Mouse (Mus musculus) mouse trophoblast stem cell (cell line): Measurements from ENCODE around the gene Gprc5c.

Source experiments
- in situ Hi-C, 2 experiments: fragments of 300-500 bp; cut with MseI, MboI; formaldehyde crosslinking; loops; 2 replicates in 1 of 2; 3 replicates in 1 of 2; pipeline ENCODE4 v1.15.1; 2025

The Gprc5c gene

DNA sequence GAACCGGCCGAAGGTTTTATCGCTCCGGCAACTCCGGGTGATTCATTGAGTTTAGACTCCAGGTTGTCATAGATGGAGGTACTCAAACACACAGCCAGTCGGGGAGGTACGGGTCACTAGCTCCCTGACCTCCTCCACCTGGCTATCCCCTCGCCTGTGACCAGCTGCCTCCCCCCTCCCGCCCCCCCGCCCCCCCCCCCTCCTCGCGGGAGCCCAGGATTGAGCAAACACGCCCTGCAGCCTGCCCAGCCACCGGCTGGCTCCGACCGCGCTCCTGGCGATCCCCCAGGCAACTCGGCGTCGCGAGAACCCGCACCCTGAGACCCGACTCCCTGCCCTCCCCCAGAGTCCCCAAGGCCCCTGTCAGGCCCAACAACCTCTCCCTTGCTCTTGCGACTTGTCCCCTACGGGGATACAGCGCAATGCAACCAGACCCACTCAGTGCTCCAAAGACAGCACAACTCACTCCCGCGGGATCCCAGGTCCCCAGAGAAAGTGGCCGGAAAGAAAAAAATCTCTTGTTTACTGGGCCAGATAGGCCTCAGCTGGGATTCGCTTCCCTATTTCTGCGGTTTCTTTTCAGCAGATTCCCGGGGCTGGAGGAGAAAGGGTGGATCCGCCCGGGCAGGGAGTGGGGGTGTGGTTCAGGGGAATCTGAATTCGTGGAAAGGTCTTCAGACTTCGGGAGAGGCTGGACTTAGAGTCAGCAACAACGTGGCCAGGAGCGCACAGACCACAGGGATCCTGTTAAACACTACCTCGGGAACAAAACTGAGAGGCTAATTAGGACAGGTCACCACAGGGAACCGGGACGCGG, at the start of gene Gprc5c:
Gene Gprc5c (plus strand): TSS at position 701 of the 817 bp plus-strand sequence.
- in situ Hi-C loops, result no loop called here

DNA sequence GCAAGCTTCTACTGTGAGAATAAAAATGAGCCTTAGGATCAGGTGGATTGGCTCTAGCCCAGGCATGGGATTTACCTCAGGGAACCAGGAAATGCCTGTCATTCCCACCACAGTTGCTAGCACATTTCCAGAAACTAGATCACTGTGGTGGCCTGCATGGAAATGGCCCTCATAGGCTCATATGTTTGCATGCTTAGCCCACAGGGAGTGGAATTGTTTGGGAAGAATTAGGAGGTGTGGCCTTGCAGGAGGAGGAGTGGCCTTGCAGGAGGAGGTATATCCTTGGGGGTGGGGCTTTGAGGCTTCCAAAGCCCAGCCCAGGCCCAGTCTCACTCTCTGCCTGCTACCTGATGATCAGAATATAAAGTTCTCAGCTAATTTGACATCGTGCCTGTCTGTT, 49.0 kb upstream of the Gprc5c start:
- in situ Hi-C loops, result no loop called here

DNA sequence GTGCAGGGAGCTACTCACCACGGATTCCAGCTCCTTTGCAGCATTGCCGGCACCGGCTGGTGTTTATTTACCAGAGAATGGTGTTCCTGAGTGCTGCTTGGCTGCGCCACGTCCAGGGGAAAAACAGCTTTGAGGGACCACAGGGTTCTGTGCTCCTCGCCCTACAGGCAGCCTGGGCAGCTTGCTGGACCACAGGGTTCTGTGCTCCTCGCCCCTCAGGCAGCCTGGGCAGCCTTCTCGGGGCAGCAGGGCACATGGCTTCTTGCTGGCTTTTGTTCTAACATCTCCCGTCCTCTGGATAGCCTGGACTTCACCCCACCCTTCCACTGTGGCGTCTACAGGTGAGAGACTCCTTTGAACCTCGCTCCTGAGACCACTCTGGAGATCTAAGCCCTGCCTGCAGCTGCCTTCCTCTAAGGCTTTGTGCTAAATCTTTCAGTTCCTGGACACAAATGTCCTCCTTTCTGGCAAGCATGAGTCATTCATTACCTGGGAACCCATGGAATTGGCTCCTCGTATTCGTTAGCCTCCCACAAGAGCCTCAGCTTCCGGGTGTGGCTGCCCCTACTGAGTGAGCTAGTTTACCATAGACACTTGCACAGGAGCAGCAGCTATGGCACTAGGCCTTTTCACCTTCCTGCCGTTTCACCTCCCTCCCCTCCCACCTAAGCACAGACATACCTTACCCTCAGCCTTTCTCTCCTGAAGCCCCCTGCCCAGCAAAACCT, 48.2 kb upstream of the Gprc5c start:
- in situ Hi-C loops, result no loop called here

DNA sequence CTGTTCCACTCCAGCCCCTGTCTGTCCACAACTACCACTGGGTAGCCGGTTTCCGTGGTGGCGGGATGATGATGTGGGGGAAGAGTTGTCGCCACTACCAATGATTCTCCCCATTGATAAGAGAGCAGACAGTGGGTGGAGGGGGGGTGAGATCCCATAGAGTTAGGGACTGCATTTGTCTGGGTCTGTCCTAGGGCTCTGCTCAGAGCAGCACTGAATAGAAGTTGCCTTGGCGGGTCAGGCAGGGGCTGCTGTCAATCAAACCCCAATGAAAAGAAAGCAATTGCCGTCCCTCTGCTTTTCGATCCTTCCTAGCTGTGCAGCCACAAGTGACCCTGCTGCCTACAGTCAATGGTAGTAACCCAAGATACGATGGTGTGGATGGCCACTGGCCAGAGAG, 47.0 kb upstream of the Gprc5c start:
- in situ Hi-C loops, result no loop called here

DNA sequence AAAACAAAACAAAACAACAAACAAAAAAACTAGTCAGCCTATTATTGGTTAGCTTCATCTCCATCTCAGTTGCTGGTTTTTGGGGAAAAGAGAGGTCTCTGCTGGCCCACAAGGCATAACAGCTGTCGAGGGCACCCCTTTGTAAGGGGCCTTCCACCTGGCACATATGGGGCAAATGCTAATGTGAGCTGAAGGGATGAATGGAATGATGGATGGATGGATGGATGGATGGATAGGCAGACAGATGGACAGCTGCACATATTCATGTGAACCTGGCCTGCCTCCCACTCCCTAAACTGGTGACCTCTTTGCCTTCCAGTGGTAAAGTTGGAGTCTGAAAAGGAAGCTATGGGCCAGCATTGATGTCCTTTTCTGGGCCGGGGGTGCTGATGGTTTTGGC, 43.9 kb upstream of the Gprc5c start:
- in situ Hi-C loops, result no loop called here

DNA sequence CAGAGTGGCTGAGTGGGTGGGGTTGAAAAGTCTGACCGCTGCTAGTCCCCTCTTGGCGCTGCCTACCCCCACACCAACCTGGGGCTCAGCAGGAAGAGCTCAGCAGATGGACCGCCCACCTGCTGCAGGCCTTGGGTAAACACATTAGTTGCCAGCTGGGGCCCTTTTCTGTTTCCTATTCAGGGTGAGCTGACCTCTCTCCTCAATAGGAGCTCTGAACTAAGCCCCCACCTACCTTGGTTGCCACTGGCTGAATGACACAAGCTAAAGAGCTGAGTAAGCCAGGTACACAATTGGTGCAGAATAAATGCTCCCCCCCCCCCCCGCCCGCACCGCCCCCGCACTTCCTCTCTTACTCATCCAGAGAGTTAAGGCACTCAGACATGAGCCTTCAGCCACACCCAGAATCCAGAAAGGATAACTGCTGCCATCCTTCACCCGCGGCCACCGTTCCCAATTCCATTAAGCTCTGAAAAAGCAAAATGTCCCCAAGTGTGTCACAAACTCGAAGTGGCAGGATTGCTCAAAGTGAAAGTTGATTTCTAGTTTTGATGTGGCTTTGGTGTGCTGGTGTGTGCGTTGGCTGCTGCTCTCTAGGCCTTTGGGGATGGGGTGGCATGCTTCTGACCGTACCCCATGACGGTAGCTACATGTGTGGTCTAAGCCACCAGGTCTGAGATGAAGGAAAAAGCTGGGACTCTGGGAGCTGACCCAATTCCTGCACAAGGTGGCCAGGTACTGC, 43.1 kb upstream of the Gprc5c start:
- in situ Hi-C loops, result no loop called here

DNA sequence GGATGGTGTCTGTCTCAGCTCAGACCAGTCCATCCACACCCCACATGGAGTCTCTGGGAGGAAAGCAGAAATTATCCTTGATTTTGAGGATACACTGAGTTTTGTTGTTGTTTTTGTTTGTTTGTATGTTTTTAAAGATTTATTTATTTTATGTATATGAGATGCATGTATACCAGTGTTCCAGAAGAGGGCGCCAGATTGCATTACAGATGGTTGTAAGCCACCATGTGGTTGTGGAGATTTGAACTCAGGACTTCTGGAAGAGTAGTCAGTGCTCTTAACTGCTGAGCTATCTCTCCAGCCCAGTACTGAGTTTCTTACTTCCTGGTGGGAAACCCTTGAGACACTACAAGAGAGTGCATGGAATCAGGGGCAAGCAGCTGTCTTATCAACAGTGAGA, 41.6 kb upstream of the Gprc5c start:
- in situ Hi-C loops, result no loop called here

DNA sequence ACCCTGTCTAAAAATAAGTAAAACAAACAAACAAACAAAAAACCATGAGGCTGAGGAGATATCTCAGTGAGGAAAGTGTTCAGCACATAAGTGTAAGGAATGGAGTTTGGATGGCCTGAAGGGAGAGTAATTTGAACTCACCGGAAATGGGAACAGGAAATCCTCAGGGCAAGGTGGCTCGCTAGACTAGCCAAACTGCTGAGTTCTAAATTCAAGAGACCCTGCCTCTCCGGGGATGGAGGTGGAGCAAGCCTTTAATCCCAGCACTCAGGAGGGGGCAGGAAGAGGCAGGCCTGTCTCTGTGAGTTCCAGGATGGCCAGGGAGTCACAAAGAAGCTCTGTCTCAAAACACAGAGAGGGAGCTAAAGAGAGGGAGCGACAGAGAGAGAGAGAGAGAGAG, 40.6 kb upstream of the Gprc5c start:
- in situ Hi-C loops, result loop anchor here (5.0 kb wide), 2 partner anchors 47 to 102 kb away; no protein-coding TSS in a partner anchor

DNA sequence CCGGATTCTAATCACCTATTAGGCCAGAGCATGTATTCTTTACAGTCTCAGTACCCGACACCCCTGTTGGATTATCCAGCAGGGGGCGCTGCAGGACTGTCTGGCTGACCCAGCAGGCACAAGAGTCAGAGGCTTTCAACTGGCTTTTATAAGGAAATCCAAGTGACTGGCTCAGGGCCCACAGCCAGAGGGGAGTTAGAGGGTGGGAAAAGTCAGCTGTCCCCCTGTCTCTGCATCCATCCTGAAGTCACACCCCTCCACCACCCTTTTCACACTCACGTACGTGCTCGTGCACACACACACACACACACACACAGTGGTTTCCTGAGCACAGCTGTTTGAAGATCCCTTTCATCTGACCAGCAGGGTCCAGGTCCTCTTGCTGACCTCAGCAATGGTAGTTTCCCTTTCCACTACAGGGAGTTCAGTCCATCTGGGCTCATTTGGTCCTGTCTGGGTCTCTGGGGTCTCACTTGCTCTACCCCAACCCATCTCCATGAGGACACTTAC, 38.2 kb upstream of the Gprc5c start:
- in situ Hi-C loops, result loop anchor here (5.0 kb wide), 2 partner anchors 45 to 100 kb away; no protein-coding TSS in a partner anchor

DNA sequence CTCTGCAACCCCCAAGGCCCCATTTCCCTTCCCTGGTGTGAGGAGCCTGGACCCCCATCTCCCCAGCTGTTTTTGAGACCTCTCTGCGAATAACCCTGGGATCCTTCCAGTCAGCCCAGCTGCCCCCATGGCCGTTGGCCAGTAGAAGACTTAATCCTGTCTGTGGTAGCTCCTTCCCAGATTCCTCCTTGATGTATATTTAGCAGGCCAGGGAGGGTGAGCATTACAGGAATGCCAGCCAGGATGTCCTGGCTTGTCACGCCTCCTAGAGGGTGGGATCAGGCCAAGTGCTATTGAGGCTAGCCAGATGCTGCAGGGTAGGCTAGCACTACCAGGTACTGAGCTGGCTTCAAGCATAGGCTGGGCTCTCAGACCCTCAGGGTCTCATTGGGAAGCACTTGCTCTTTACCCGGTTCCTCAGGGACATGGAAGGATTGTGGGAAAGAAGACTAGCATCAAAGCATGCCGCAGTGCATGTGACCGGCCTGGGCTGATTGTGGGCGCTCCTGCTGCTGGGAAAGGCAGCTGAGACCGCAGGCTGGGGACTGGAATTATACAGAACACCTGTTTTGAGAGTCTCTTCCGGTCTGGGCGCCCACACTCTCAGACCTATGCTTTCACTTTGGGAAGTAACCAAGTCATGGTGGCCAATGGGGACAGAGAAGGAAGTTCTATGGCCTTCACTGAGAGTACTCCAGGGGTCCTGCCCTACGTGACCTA, 35.9 kb upstream of the Gprc5c start:
- in situ Hi-C loops, result loop anchor here (5.0 kb wide), 2 partner anchors 42 to 97 kb away; no protein-coding TSS in a partner anchor

DNA sequence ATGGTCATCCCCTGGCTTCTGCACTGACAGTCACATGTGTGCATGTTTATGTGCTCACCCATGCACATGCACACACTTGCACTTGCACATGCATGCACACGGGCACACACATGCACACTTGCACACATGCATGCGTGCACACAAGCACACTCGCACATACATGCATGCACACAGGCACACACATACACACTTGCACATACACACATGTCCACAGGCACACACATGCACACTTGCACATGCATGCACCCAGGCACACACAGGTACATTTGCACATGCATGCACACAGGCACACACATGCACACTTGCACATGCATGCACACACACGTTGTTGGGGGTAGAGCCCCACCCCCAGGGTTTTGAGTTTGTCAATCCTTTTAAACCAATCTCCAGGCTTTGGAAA, 34.0 kb upstream of the Gprc5c start:
- in situ Hi-C loops, result no loop called here

DNA sequence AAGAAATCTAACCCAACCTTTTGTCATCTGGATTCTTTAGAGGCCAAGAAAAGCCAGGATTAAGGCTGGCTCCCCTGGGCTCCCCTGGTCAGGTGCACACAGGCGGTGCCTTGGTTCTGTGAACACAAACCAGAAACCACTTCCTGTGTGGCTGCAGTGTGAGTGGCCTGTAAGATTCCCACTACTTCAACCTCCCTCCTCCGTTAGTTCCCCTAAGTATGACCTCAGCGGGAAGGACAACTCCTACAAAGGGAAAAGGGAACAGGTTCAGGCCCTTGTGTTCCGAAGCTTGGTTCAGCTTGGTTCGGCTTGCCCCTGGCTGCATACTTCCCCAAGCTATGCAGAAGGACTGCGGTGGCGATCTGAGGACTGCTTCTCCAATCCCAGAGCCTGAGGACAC, 32.8 kb upstream of the Gprc5c start:
- in situ Hi-C loops, result no loop called here

DNA sequence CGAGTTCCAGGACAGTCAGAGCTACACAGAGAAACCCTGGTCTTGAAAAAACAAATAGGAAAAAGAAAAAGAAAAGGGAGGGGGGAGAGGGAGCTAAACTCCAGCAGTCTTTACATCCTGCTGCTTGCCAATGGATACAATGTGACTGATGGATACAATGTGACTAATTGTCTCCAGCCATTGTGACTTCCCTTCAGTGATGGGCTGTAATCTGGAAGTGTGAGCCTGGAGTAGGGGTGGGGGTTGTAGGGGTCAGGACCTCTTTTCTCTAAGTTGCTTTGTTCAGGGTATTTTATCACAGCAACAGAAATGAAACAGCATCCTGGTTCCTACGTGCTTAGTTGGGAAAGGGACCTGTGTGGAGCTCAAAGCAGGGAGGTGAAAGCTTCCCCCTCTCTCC, 31.8 kb upstream of the Gprc5c start:
- in situ Hi-C loops, result no loop called here

DNA sequence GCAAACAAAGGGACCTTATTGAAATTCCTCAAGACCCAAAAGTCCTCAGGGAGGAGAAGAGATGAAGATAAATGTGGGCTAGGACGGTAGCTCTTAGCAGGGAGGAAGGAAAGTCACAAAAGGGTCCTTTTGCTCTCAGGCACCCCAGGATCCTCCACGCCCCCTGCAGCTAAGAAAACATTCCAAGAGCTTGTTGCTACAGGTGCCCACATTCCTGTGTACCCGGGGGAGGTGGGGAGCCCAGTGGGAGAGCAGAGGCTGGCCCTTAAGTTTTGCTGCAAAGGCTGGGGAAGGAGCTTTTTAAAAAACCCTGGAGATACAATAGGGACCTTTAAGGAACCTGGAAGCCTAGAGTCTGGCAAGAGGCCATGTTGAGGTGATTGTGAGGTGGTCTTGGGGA, 30.5 kb upstream of the Gprc5c start:
- in situ Hi-C loops, result no loop called here

DNA sequence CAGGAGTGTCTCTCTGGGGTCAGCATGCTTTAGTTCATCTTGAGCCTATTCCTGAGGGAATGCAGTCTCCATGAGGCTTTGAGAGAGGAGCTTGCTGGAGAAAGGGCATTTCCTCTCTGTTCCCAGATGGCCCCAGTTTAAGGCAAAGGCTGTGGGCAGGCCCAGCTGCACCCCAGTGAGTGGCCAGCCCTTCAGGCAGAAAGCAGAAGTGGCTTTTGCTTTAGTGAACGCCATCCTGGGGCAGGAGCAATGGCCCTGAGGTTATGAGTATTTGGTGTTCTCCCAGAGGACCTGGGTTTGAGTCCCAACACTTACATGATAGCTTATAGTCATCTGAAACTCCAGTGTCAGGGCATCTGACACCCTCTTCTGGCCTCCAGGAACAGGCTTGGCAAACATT, 29.6 kb upstream of the Gprc5c start:
- in situ Hi-C loops, result no loop called here

DNA sequence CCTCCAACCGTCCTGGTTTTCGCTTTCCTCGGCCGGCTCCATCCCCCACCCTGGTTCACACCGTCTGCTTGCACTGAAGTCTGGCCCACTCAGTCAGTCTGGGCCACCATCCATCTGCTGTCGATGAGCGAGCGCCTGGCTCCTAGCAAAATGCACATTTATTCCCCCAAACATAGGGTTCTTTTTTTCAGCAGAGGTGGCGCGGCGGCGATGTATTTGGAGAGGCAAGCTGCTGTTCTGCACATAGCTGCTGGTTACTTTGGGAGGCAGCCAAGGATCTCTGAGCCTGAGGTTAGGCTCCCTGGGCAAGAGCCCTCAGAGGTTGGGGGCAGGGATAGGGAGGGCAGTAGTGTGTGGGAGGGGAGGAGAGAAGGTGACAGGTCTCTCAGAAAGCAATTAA, 28.2 kb upstream of the Gprc5c start:
- in situ Hi-C loops, result no loop called here

DNA sequence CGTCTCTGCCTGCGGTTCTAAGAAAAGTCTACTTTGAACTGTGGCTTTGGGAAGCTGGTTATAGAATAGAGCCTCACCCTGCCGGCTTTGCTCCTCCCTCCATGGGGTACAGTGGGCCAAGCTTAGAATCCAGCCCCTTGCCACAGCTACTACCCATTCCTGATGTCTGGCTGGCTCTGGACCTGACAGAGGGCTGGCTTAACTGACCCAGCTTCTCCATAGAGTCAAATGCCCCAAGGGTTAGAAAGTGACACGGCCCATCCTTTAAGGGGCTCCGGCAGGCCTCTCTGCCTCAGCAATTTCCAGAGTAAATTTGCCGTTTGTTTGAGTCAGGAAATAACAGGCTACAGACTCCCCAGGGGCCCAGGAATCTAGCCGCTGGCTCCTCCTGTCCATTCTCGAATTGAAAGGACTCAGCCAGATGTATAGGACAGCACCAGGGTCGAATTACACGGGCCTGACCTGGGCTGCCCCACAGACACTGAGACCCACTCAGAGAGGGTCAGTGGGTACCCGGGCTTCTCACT, 27.7 kb upstream of the Gprc5c start:
- in situ Hi-C loops, result no loop called here

DNA sequence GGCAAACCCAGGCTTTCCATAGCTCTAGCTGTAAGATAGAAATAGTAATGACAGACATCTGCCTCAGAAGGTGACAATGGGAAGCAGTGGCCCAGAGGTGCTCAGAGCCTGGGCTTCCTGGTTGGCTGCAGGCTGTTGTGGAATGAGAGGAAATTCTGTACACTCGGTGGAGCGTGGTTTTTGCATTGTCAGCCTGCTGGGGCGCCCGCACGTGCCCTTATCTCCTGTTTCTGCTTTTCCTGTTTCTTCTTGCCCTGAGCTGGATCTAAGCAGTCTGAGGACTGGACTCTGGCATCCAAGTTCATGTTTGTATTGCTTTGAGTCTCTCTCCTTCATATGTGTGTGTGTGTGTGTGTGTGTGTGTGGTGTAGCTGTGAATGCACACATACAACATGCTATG, 24.3 kb upstream of the Gprc5c start:
- in situ Hi-C loops, result no loop called here

DNA sequence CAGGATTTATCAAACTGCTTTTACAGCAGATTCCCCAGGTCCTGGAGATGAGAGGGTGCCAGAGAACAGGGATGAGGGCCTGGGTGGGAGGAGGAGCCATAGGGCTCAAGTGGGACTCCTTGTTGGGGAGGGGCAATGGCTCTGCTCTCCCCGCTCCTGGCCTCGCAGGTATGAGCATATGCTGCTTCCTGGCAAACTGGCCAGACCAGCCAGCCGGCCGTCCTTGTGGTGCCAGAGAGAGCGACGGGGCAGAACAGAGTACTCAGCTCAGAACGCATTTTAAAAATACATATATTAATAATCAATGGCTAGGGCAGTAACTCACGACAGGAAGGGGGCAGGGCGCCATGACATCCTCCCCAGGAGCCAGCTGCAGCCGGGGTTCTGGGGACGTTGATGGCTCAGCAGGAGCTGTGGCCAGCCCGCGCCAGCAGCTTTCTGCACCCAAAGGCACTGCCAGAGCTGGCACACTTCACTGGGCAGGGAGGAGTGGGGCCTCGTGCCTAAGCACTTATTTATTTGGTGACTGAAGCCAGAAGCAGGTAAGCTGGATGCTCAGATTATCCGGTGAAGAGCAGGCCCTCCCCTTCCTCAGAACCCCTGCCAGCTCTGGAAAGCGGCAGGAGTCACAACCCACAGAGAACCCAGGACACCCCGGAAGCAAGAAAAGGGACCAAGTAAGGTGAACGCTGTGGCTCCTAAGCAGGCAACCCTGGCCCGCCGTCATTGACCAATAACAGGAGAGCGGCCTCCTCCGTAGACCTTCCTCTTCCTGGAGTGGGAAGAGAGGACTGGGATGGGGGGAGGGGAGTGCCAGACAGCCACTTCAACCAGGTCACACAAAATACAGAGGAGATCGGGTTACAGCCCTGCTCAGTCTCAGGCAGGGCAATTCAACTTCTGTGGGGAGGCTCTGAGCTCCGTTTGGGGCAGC, 21.2 kb upstream of the Gprc5c start:
- in situ Hi-C loops, result no loop called here

DNA sequence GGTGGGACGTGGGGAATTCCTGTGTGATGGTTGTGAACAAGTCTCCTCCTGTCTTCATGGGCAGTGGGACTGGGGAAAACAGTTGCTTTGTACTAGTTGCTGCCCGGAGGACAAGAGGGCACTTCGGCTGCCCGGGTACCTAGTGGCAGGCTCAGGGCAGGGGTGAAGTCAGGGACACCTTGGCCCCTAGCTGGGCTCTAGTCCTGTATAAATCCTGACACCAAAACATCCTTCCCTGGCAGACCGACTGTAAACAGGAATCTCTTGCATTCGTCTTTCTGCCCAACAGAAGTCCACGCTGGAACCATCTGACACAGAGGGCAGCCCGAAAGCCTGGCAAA, 20.5 kb upstream of the Gprc5c start:
- in situ Hi-C loops, result no loop called here
